ENCODE assay signal across 9 mouse cellular contexts in the genomic region with DNA sequence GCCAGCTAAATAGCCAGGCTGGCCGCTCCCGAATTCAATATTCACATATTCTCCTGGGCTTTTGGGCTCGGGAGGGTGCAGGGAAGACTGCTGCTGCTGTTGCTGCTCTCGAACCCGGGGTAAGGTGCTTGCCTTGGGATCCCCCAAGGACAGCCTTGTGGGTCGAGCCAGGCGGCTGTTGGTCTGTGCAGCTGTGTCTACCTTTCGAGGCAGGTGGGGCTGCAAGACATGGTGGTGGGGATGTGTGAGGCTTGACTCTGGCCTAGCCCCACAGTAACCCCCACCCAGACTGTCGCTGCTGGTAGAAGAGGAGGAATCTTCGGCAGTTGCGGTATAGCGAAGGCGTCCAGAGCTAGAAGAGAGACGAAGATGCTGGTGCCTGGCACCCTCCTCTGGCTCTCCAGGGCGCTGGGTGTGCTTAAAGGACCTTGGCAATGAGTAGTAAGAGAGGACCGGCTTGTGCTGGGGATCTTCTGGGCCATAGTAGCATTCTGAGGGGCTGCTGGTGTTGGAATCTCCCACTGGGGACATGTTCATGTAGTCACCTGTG. TPM values are rescaled to one million over a fixed set of nuclear protein-coding genes. Genes with fewer than 3 reads are reported as not detected.
DNase-seq lines count a peak whose midpoint lies in the region; ATAC-seq and TF ChIP-seq lines count a peak whose summit lies in the region.
"Had no signal": no experiment of that assay in that cellular context is flagged by ENCODE, and none has a peak within 500 bp of the region (broad histone marks: within the 10 kb centered on the region; RNA-seq: fewer than 3 reads in every experiment).

No protein-coding gene starts in this region.

- peak overlapping the region; percentile 61 for H3K9ac ChIP-seq in limb, embryonic 13.5 days

- no peak overlapping the region for H3K27ac ChIP-seq in cortical plate, adult 2 months (ENCODE audit: insufficient read depth, low read length)
- peak overlapping the region; percentile 52; the same call in 1 of the 2 replicates for H3K27ac ChIP-seq in limb, embryonic 13.5 days
- no peak overlapping the region for H3K27ac ChIP-seq in small intestine, adult 2 months (ENCODE audit: insufficient read depth, low read depth, low read length)

- H3K9me3 ChIP-seq in limb, embryonic 13.5 days, result peaks cover 5% of the 10 kb centered on the region; the same call in 1 of the 2 replicates

- peak overlapping the region; percentile 92 for H3K4me2 ChIP-seq in limb, embryonic 13.5 days (replicated peaks)

- TF ChIP-seq CTCF in cortical plate, adult 2 months (IDR thresholded peaks at IDR 0.05; ENCODE audit: extremely low read depth, insufficient read depth, low read length), result no peak
- TF ChIP-seq CTCF in small intestine, adult 2 months (IDR thresholded peaks at IDR 0.05; ENCODE audit: extremely low read depth, insufficient read length, insufficient replicate concordance, low read depth, low read length), result no peak

- peak; percentile 15 for DNase-seq in gastrocnemius, adult 18-20 months (ENCODE audit: low spot score)
- DNase-seq in gastrocnemius, postnatal 4 days (ENCODE audit: low spot score in 2 of 2), result no peak
- peak; percentile 7 to 37 for DNase-seq in gastrocnemius, postnatal 36 days
- DNase-seq in layer of hippocampus, adult 11-12 months (ENCODE audit: low spot score), result no peak
- DNase-seq in left cerebral cortex, adult 11 months (ENCODE audit: low spot score), result no peak

- H3K36me3 ChIP-seq in limb, embryonic 13.5 days, result peaks cover 26% of the 10 kb centered on the region
- no peaks in the 10 kb centered on the region for H3K36me3 ChIP-seq in small intestine, adult 2 months (ENCODE audit: control insufficient read depth, insufficient read depth, low read length)

- peak overlapping the region; percentile 53; the same call in 1 of the 2 replicates for H3K4me3 ChIP-seq in cortical plate, adult 2 months (ENCODE audit: insufficient read depth, low read length)
- H3K4me3 ChIP-seq in limb, embryonic 13.5 days, result peak overlapping the region; percentile 75
- peak overlapping the region; percentile 44 for H3K4me3 ChIP-seq in small intestine, adult 2 months (ENCODE audit: low read depth, low read length)

- H3K27me3 ChIP-seq in limb, embryonic 13.5 days, result no peaks in the 10 kb centered on the region
- H3K27me3 ChIP-seq in small intestine, adult 2 months (ENCODE audit: control insufficient read depth, insufficient read depth, low read length), result peaks cover 10% of the 10 kb centered on the region

- peaks cover 5% of the 10 kb centered on the region for H3K4me1 ChIP-seq in cortical plate, adult 2 months (ENCODE audit: control insufficient read depth, insufficient read depth, low read length)
- H3K4me1 ChIP-seq in limb, embryonic 13.5 days, result peaks cover 47% of the 10 kb centered on the region
- peaks cover 16% of the 10 kb centered on the region for H3K4me1 ChIP-seq in small intestine, adult 2 months (ENCODE audit: control insufficient read depth, insufficient read depth, insufficient read length, low read length)

- intact Hi-C loops in gastrocnemius, postnatal 36 days (cut with DNase I), result loop anchor here (2.0 to 5.0 kb wide), 2 partner anchors 161 to 315 kb away; no protein-coding TSS in a partner anchor

- no peak for ATAC-seq in limb, embryonic 13.5 days (ENCODE audit: low FRiP score, low read depth)

- no peak for TF ChIP-seq POLR2A in cortical plate, adult 2 months (IDR thresholded peaks at IDR 0.05; ENCODE audit: extremely low read depth, insufficient read depth, low read length)
- TF ChIP-seq POLR2A in small intestine, adult 2 months (IDR thresholded peaks at IDR 0.05; ENCODE audit: low read depth, low read length), result no peak

- WGBS in limb, embryonic 13.5 days, result 88% methylated on average over 16 of the region's 16 CpGs
- 88% methylated on average over 16 of the region's 16 CpGs for WGBS in small intestine, adult 2 months

RNA-seq across cellular contexts. Expression of gene Irs1, which starts 3.4 kb away (rescaled TPM):
- total RNA-seq in gastrocnemius, adult 18-20 months (2021), result 10 to 100 TPM; 38.6 to 43.9 TPM
- 100 to 1,000 TPM in 1 of 2 experiments, 10 to 100 TPM in 1; 90.7 to 105 TPM for total RNA-seq in gastrocnemius, postnatal 4 days (2021)
- polyA plus RNA-seq in cortical plate, adult 2 months (2012; rRNA removed), result 6.1 and 6.3 TPM in 2 replicates
- total RNA-seq in gastrocnemius, postnatal 36 days (2021), result 10 to 100 TPM; 46.4 to 49.6 TPM
- polyA plus RNA-seq in limb, embryonic 13.5 days (2015; fragmentation: Nextera tagmentation; extraction: Ambion mirVana), result 10.7 and 11.8 TPM in 2 replicates
- 0.95 and 1.1 TPM in 2 replicates for polyA plus RNA-seq in small intestine, adult 2 months (2012; rRNA removed)

RNA-seq across cellular contexts. Expression of gene Rhbdd1, which starts 28.4 kb away (rescaled TPM):
- 1 to 10 TPM; 7.4 to 8.4 TPM for total RNA-seq in gastrocnemius, adult 18-20 months (2021)
- 10 to 100 TPM; 10.6 to 10.9 TPM for total RNA-seq in gastrocnemius, postnatal 4 days (2021)
- 6.7 and 7.3 TPM in 2 replicates for polyA plus RNA-seq in cortical plate, adult 2 months (2012; rRNA removed)
- total RNA-seq in gastrocnemius, postnatal 36 days (2021), result 1 to 10 TPM; 6.4 to 7.7 TPM
- polyA plus RNA-seq in limb, embryonic 13.5 days (2015; fragmentation: Nextera tagmentation; extraction: Ambion mirVana), result 7.6 TPM in 2 replicates
- polyA plus RNA-seq in small intestine, adult 2 months (2012; rRNA removed), result 3.0 and 4.9 TPM in 2 replicates

RNA-seq across cellular contexts. Expression of gene Gm9747, which starts 54.9 kb away (rescaled TPM):
- total RNA-seq in gastrocnemius, adult 18-20 months (2021), result not detected
- not detected for total RNA-seq in gastrocnemius, postnatal 4 days (2021)
- not detected in 2 replicates for polyA plus RNA-seq in cortical plate, adult 2 months (2012; rRNA removed)
- total RNA-seq in gastrocnemius, postnatal 36 days (2021), result not detected
- 32.1 and 34.9 TPM in 2 replicates for polyA plus RNA-seq in limb, embryonic 13.5 days (2015; fragmentation: Nextera tagmentation; extraction: Ambion mirVana)
- not detected in 2 replicates for polyA plus RNA-seq in small intestine, adult 2 months (2012; rRNA removed)
- total RNA-seq: left cerebral cortex, postnatal 10 days had no signal

Comparison
In these comparisons a context has a peak if more than half of its experiments do, and no peak if none do; other contexts are left out.
1. DNase-seq: peak in gastrocnemius, adult 18-20 months (single experiment) and gastrocnemius, postnatal 36 days (2 of 2); none in gastrocnemius, postnatal 4 days (0 of 2), layer of hippocampus, adult 11-12 months (single experiment) and left cerebral cortex, adult 11 months (single experiment).
2. Peak in every context shown above with its lines, with median percentiles within 50 percentile points of each other: H3K4me3 ChIP-seq.